Mouse (Mus musculus) kidney, embryonic 16.5 days (tissue): ENCODE measurements around the gene Cd96. TPM values are rescaled to one million over a fixed set of nuclear protein-coding genes. Genes with fewer than 3 reads are reported as not detected.

ENCODE experiments used
- ATAC-seq: fragments of 200-750 bp; cut with Nextera tagmentation; 2 replicates; pipeline ENCODE4 v1.8.0; 2017; ENCODE audit warnings: moderate TSS enrichment; ENCODE audit not compliant: low FRiP score, low TSS enrichment
- H3K27ac ChIP-seq: fragments of 300-500 bp; sonication (generic); 2 replicates; pipeline ENCODE4 v1.5.1; 2014; ENCODE audit warnings: low read length
- H3K27me3 ChIP-seq: fragments of 300-500 bp; sonication (generic); 2 replicates; pipeline ENCODE4 v1.6.1; 2014; ENCODE audit warnings: low read length, control low read depth, mixed read lengths; ENCODE audit not compliant: insufficient read depth
- H3K36me3 ChIP-seq: fragments of 300-500 bp; sonication (generic); 2 replicates; pipeline ENCODE4 v1.6.1; 2014; ENCODE audit warnings: low read length, control low read depth, mixed read lengths; ENCODE audit not compliant: insufficient read depth
- H3K4me1 ChIP-seq: fragments of 300-500 bp; sonication (generic); 2 replicates; pipeline ENCODE4 v1.6.1; 2014; ENCODE audit warnings: low read length, control low read depth, mixed read lengths; ENCODE audit not compliant: insufficient read depth
- H3K4me2 ChIP-seq: fragments of 300-500 bp; sonication (generic); replicated peaks from 2 replicates; pipeline ENCODE4 v1.6.1; 2014; ENCODE audit warnings: low read depth, low read length
- H3K4me3 ChIP-seq: fragments of 300-500 bp; sonication (generic); 2 replicates; pipeline ENCODE4 v1.5.1; 2014; ENCODE audit warnings: mild to moderate bottlenecking, low read length
- H3K9ac ChIP-seq: fragments of 300-500 bp; sonication (generic); replicated peaks from 2 replicates; pipeline ENCODE4 v1.6.1; 2014; ENCODE audit warnings: low read length
- H3K9me3 ChIP-seq: fragments of 300-500 bp; sonication (generic); 2 replicates; pipeline ENCODE4 v1.6.1; 2016; ENCODE audit warnings: low read length, control low read depth
- WGBS: fragments of 180-500 bp; shearing (Covaris S2); extraction: QIAGEN DNeasy Blood & Tissue Kit; methylation state at CpG from one replicate; pipeline ENCODE4 v1.1.7; 2014; 5-methylcytosine and 5-hydroxymethylcytosine counted together
- polyA plus RNA-seq: library from polyadenylated mRNA; unstranded; fragments of >200 nt; fragmentation: Nextera tagmentation; extraction: Ambion mirVana; gene quantifications from 2 replicates; pipeline ENCODE4 v1.2.1, GENCODE M21; 2015

Gene Cd96
- polyA plus RNA-seq, 1 experiment from 2014 or later: not detected

- 90% methylated on average over 3 of the region's 3 CpGs for WGBS
- no peak for ATAC-seq
- no peak overlapping the region for H3K9ac ChIP-seq
- no peak overlapping the region for H3K4me3 ChIP-seq
- H3K4me2 ChIP-seq: no peak overlapping the region
- no peaks in the 10 kb centered on the region for H3K27me3 ChIP-seq
- H3K4me1 ChIP-seq: no peaks in the 10 kb centered on the region
- no peaks in the 10 kb centered on the region for H3K9me3 ChIP-seq
- H3K27ac ChIP-seq: no peak overlapping the region
- no peaks in the 10 kb centered on the region for H3K36me3 ChIP-seq
Observed at GRCm38 (mm10) chr16:46117645-46118044, 2.4 kb downstream of the Cd96 start.

- Histone ChIP-seq H3K27me3 (no peaks in the 10 kb centered on the region), H3K9ac (no peak overlapping the region), H3K36me3 (no peaks in the 10 kb centered on the region), H3K4me3 (no peak overlapping the region), H3K9me3 (no peaks in the 10 kb centered on the region), H3K4me2 (no peak overlapping the region), H3K4me1 (no peaks in the 10 kb centered on the region), H3K27ac (no peak overlapping the region)
- no peak for ATAC-seq
- WGBS: 71% methylated on average over 2 of the region's 2 CpGs
Observed at GRCm38 (mm10) chr16:46114727-46115126, 5.3 kb downstream of the Cd96 start.

GRCm38 (mm10) chr16:46109536-46109935 lies 10.5 kb downstream of the Cd96 start:
- no peak overlapping the region for H3K9ac ChIP-seq
- no peaks in the 10 kb centered on the region for H3K9me3 ChIP-seq
- H3K4me2 ChIP-seq: no peak overlapping the region
- no peaks in the 10 kb centered on the region for H3K4me1 ChIP-seq
- H3K36me3 ChIP-seq: no peaks in the 10 kb centered on the region
- no peak for ATAC-seq
- no peak overlapping the region for H3K27ac ChIP-seq
- 72% methylated on average over 8 of the region's 8 CpGs for WGBS
- no peaks in the 10 kb centered on the region for H3K27me3 ChIP-seq
- no peak overlapping the region for H3K4me3 ChIP-seq

GRCm38 (mm10) chr16:46107431-46107830 lies 12.6 kb downstream of the Cd96 start:
- 83% methylated on average over 4 of the region's 4 CpGs for WGBS
- no peak for ATAC-seq
- H3K9me3 ChIP-seq: no peaks in the 10 kb centered on the region
- no peak overlapping the region for H3K4me3 ChIP-seq
- H3K36me3 ChIP-seq: no peaks in the 10 kb centered on the region
- H3K4me1 ChIP-seq: no peaks in the 10 kb centered on the region
- H3K27me3 ChIP-seq: no peaks in the 10 kb centered on the region
- H3K4me2 ChIP-seq: no peak overlapping the region
- no peak overlapping the region for H3K9ac ChIP-seq
- no peak overlapping the region for H3K27ac ChIP-seq

- H3K4me2 ChIP-seq: no peak overlapping the region
- no peak overlapping the region for H3K4me3 ChIP-seq
- no peaks in the 10 kb centered on the region for H3K36me3 ChIP-seq
- no peak overlapping the region for H3K27ac ChIP-seq
- H3K9ac ChIP-seq: no peak overlapping the region
- H3K27me3 ChIP-seq: no peaks in the 10 kb centered on the region
- H3K9me3 ChIP-seq: no peaks in the 10 kb centered on the region
- no peaks in the 10 kb centered on the region for H3K4me1 ChIP-seq
- 82% methylated on average over 9 of the region's 9 CpGs for WGBS
- no peak for ATAC-seq
Observed at GRCm38 (mm10) chr16:46104491-46104890, 15.6 kb downstream of the Cd96 start.

GRCm38 (mm10) chr16:46101748-46102147 lies 18.3 kb downstream of the Cd96 start:
- Histone ChIP-seq H3K9me3 (no peaks in the 10 kb centered on the region), H3K27me3 (no peaks in the 10 kb centered on the region), H3K4me3 (no peak overlapping the region), H3K9ac (no peak overlapping the region), H3K4me2 (no peak overlapping the region), H3K36me3 (no peaks in the 10 kb centered on the region), H3K4me1 (no peaks in the 10 kb centered on the region), H3K27ac (no peak overlapping the region)
- whole genome bisulfite sequencing: 50% methylated on average over 2 of the region's 2 CpGs
- ATAC-seq: no peak

GRCm38 (mm10) chr16:46100286-46100685 lies 19.8 kb downstream of the Cd96 start:
- H3K27me3 ChIP-seq: no peaks in the 10 kb centered on the region
- H3K9me3 ChIP-seq: no peaks in the 10 kb centered on the region
- H3K4me3 ChIP-seq: no peak overlapping the region
- no peak for ATAC-seq
- no peaks in the 10 kb centered on the region for H3K4me1 ChIP-seq
- WGBS: 50% methylated on average over 2 of the region's 2 CpGs
- H3K4me2 ChIP-seq: no peak overlapping the region
- no peaks in the 10 kb centered on the region for H3K36me3 ChIP-seq
- H3K9ac ChIP-seq: no peak overlapping the region
- H3K27ac ChIP-seq: no peak overlapping the region

GRCm38 (mm10) chr16:46097421-46097820 lies 22.6 kb downstream of the Cd96 start:
- Histone ChIP-seq H3K4me2 (no peak overlapping the region), H3K4me3 (no peak overlapping the region), H3K27me3 (no peaks in the 10 kb centered on the region), H3K9me3 (no peaks in the 10 kb centered on the region), H3K4me1 (no peaks in the 10 kb centered on the region), H3K36me3 (no peaks in the 10 kb centered on the region), H3K27ac (no peak overlapping the region), H3K9ac (no peak overlapping the region)
- 74% methylated on average over 9 of the region's 9 CpGs for WGBS
- no peak for ATAC-seq

- no peak overlapping the region for H3K4me3 ChIP-seq
- no peaks in the 10 kb centered on the region for H3K36me3 ChIP-seq
- H3K27ac ChIP-seq: no peak overlapping the region
- no peak overlapping the region for H3K9ac ChIP-seq
- H3K4me2 ChIP-seq: no peak overlapping the region
- no peaks in the 10 kb centered on the region for H3K9me3 ChIP-seq
- H3K27me3 ChIP-seq: no peaks in the 10 kb centered on the region
- ATAC-seq: no peak
- WGBS: 72% methylated on average over 2 of the region's 2 CpGs
- no peaks in the 10 kb centered on the region for H3K4me1 ChIP-seq
Observed at GRCm38 (mm10) chr16:46094478-46094877, 25.6 kb downstream of the Cd96 start.

- H3K36me3 ChIP-seq: no peaks in the 10 kb centered on the region
- no peak overlapping the region for H3K9ac ChIP-seq
- no peaks in the 10 kb centered on the region for H3K27me3 ChIP-seq
- 67% methylated on average over 2 of the region's 2 CpGs for WGBS
- no peaks in the 10 kb centered on the region for H3K4me1 ChIP-seq
- H3K9me3 ChIP-seq: no peaks in the 10 kb centered on the region
- no peak overlapping the region for H3K4me2 ChIP-seq
- ATAC-seq: no peak
- no peak overlapping the region for H3K27ac ChIP-seq
- H3K4me3 ChIP-seq: no peak overlapping the region
Observed at GRCm38 (mm10) chr16:46092935-46093334, 27.1 kb downstream of the Cd96 start.
